Mouse (Mus musculus): ENCODE results near the gene Adcy10. TPM values are rescaled to one million over a fixed set of nuclear protein-coding genes. Genes with fewer than 3 reads are reported as not detected.

Gene Adcy10
- polyA plus RNA-seq, 1 experiment from 2014 or later = not detected

DNA sequence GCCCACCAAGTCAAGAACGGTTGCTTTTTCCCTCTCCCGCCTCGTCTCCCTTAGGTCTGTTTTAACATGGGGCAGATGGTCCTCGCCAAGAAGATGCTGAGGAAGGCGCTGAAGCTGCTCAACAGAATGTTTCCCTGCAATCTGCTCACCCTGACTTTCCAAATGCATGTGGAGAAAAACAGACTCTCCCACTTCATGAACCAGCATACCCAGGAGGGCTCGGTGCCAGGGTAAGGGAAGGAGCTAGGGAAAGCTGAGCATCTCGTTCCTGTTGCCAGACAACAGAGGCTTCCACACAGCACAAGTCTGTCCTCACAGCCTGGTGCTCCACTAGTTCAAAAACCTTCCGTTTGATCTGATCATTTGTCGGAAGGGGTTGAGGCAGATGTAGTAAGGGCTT lies 74.1 kb downstream of the Adcy10 start:
- ATAC-seq (replicated peaks; ENCODE audit: insufficient number of reproducible peaks, low FRiP score, low TSS enrichment) = no peak
- no peak overlapping the region for H3K4me2 ChIP-seq
- WGBS (ENCODE audit: insufficient replicate concordance) = 85% methylated on average over 9 of the region's 9 CpGs
- H3K4me3 ChIP-seq (ENCODE audit: low read depth, low read length) = no peak overlapping the region
- no peaks in the 10 kb centered on the region for H3K4me1 ChIP-seq (ENCODE audit: control insufficient read depth, insufficient read depth, low read length)
- H3K27ac ChIP-seq (ENCODE audit: low read depth, low read length) = no peak overlapping the region
- no peaks in the 10 kb centered on the region for H3K36me3 ChIP-seq (ENCODE audit: control insufficient read depth, insufficient read depth, low read length)
- no peaks in the 10 kb centered on the region for H3K9me3 ChIP-seq (replicated peaks; ENCODE audit: control insufficient read depth, low read length)
- H3K9ac ChIP-seq (ENCODE audit: low read depth, low read length) = no peak overlapping the region
- H3K27me3 ChIP-seq (ENCODE audit: control insufficient read depth, insufficient read depth, low read length) = no peaks in the 10 kb centered on the region

- Histone ChIP-seq H3K4me2 (no peak overlapping the region), H3K27ac (ENCODE audit: low read depth, low read length) (no peak overlapping the region), H3K27me3 (ENCODE audit: control insufficient read depth, insufficient read depth, low read length) (no peaks in the 10 kb centered on the region), H3K9ac (ENCODE audit: low read depth, low read length) (no peak overlapping the region), H3K36me3 (ENCODE audit: control insufficient read depth, insufficient read depth, low read length) (no peaks in the 10 kb centered on the region), H3K4me1 (ENCODE audit: control insufficient read depth, insufficient read depth, low read length) (no peaks in the 10 kb centered on the region), H3K9me3 (replicated peaks; ENCODE audit: control insufficient read depth, low read length) (no peaks in the 10 kb centered on the region), H3K4me3 (ENCODE audit: low read depth, low read length) (no peak overlapping the region)
- ATAC-seq (replicated peaks; ENCODE audit: insufficient number of reproducible peaks, low FRiP score, low TSS enrichment) = no peak
- 88% methylated on average over 4 of the region's 4 CpGs for WGBS (ENCODE audit: insufficient replicate concordance)
Observed at GRCm38 (mm10) chr1:165565283-165565682, 80.3 kb downstream of the Adcy10 start.

- Histone ChIP-seq H3K4me1 (ENCODE audit: control insufficient read depth, insufficient read depth, low read length) (no peaks in the 10 kb centered on the region), H3K9ac (ENCODE audit: low read depth, low read length) (no peak overlapping the region), H3K9me3 (replicated peaks; ENCODE audit: control insufficient read depth, low read length) (no peaks in the 10 kb centered on the region), H3K4me2 (no peak overlapping the region), H3K27me3 (ENCODE audit: control insufficient read depth, insufficient read depth, low read length) (no peaks in the 10 kb centered on the region), H3K27ac (ENCODE audit: low read depth, low read length) (no peak overlapping the region), H3K36me3 (ENCODE audit: control insufficient read depth, insufficient read depth, low read length) (no peaks in the 10 kb centered on the region), H3K4me3 (ENCODE audit: low read depth, low read length) (no peak overlapping the region)
- 68% methylated on average over 7 of the region's 7 CpGs for WGBS (ENCODE audit: insufficient replicate concordance)
- ATAC-seq (replicated peaks; ENCODE audit: insufficient number of reproducible peaks, low FRiP score, low TSS enrichment) = no peak
Observed at GRCm38 (mm10) chr1:165567466-165567865, 82.5 kb downstream of the Adcy10 start.

DNA sequence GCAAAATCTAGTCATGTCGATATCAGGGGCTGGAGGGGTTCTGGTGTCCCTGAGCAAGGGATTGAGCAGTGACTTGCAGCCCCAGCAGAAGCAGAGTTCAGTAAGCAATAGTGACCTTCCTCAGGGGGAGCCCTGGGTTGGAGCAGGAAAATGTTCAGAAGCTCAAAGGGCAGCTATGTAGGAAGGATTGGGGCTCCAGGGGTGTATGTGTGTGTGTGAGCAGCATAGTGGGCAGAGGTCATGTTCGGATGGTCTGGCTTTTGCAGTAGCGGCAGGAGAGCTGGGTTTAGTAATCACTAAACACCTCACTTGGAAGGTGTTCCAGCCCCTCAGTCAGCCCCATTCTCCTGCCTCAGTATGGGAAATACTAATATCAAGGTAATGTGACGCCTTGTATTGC lies 91.0 kb downstream of the Adcy10 start:
- 83% methylated on average over 4 of the region's 4 CpGs for WGBS (ENCODE audit: insufficient replicate concordance)
- Histone ChIP-seq H3K4me1 (ENCODE audit: control insufficient read depth, insufficient read depth, low read length) (0 out of 2 replicates have a peak, but pooled peaks cover 3% of the 10 kb centered on the region), H3K9me3 (replicated peaks; ENCODE audit: control insufficient read depth, low read length) (no peaks in the 10 kb centered on the region), H3K36me3 (ENCODE audit: control insufficient read depth, insufficient read depth, low read length) (no peaks in the 10 kb centered on the region), H3K27ac (ENCODE audit: low read depth, low read length) (no peak overlapping the region), H3K4me2 (no peak overlapping the region), H3K9ac (ENCODE audit: low read depth, low read length) (no peak overlapping the region), H3K4me3 (ENCODE audit: low read depth, low read length) (no peak overlapping the region), H3K27me3 (ENCODE audit: control insufficient read depth, insufficient read depth, low read length) (no peaks in the 10 kb centered on the region)
- ATAC-seq (replicated peaks; ENCODE audit: insufficient number of reproducible peaks, low FRiP score, low TSS enrichment) = no peak

- Histone ChIP-seq H3K4me1 (ENCODE audit: control insufficient read depth, insufficient read depth, low read length) (0 out of 2 replicates have a peak, but pooled peaks cover 3% of the 10 kb centered on the region), H3K4me2 (no peak overlapping the region), H3K4me3 (ENCODE audit: low read depth, low read length) (no peak overlapping the region), H3K9ac (ENCODE audit: low read depth, low read length) (no peak overlapping the region), H3K27me3 (ENCODE audit: control insufficient read depth, insufficient read depth, low read length) (no peaks in the 10 kb centered on the region), H3K9me3 (replicated peaks; ENCODE audit: control insufficient read depth, low read length) (no peaks in the 10 kb centered on the region), H3K27ac (ENCODE audit: low read depth, low read length) (no peak overlapping the region), H3K36me3 (ENCODE audit: control insufficient read depth, insufficient read depth, low read length) (no peaks in the 10 kb centered on the region)
- WGBS (ENCODE audit: insufficient replicate concordance) = 68% methylated on average over 9 of the region's 9 CpGs
- no peak for ATAC-seq (replicated peaks; ENCODE audit: insufficient number of reproducible peaks, low FRiP score, low TSS enrichment)
Observed at GRCm38 (mm10) chr1:165576459-165577112, 91.6 kb downstream of the Adcy10 start.

- H3K27me3 ChIP-seq (ENCODE audit: control insufficient read depth, insufficient read depth, low read length) = no peaks in the 10 kb centered on the region
- H3K9ac ChIP-seq (ENCODE audit: low read depth, low read length) = no peak overlapping the region
- no peak overlapping the region for H3K4me2 ChIP-seq
- no peak overlapping the region for H3K27ac ChIP-seq (ENCODE audit: low read depth, low read length)
- H3K36me3 ChIP-seq (ENCODE audit: control insufficient read depth, insufficient read depth, low read length) = no peaks in the 10 kb centered on the region
- H3K4me1 ChIP-seq (ENCODE audit: control insufficient read depth, insufficient read depth, low read length) = 0 out of 2 replicates have a peak, but pooled peaks cover 3% of the 10 kb centered on the region
- 45% methylated on average over 5 of the region's 5 CpGs for WGBS (ENCODE audit: insufficient replicate concordance)
- H3K9me3 ChIP-seq (replicated peaks; ENCODE audit: control insufficient read depth, low read length) = no peaks in the 10 kb centered on the region
- no peak for ATAC-seq (replicated peaks; ENCODE audit: insufficient number of reproducible peaks, low FRiP score, low TSS enrichment)
- H3K4me3 ChIP-seq (ENCODE audit: low read depth, low read length) = no peak overlapping the region
Observed at GRCm38 (mm10) chr1:165579332-165579731, 94.3 kb downstream of the Adcy10 start.

- WGBS (ENCODE audit: insufficient replicate concordance) = 49% methylated on average over 3 of the region's 3 CpGs
- H3K9me3 ChIP-seq (replicated peaks; ENCODE audit: control insufficient read depth, low read length) = no peaks in the 10 kb centered on the region
- no peak for ATAC-seq (replicated peaks; ENCODE audit: insufficient number of reproducible peaks, low FRiP score, low TSS enrichment)
- H3K4me3 ChIP-seq (ENCODE audit: low read depth, low read length) = no peak overlapping the region
- H3K36me3 ChIP-seq (ENCODE audit: control insufficient read depth, insufficient read depth, low read length) = no peaks in the 10 kb centered on the region
- H3K27ac ChIP-seq (ENCODE audit: low read depth, low read length) = no peak overlapping the region
- H3K27me3 ChIP-seq (ENCODE audit: control insufficient read depth, insufficient read depth, low read length) = no peaks in the 10 kb centered on the region
- 0 out of 2 replicates have a peak, but pooled peaks cover 3% of the 10 kb centered on the region for H3K4me1 ChIP-seq (ENCODE audit: control insufficient read depth, insufficient read depth, low read length)
- no peak overlapping the region for H3K4me2 ChIP-seq
- no peak overlapping the region for H3K9ac ChIP-seq (ENCODE audit: low read depth, low read length)
Observed at GRCm38 (mm10) chr1:165581255-165581654, 96.3 kb downstream of the Adcy10 start.

DNA sequence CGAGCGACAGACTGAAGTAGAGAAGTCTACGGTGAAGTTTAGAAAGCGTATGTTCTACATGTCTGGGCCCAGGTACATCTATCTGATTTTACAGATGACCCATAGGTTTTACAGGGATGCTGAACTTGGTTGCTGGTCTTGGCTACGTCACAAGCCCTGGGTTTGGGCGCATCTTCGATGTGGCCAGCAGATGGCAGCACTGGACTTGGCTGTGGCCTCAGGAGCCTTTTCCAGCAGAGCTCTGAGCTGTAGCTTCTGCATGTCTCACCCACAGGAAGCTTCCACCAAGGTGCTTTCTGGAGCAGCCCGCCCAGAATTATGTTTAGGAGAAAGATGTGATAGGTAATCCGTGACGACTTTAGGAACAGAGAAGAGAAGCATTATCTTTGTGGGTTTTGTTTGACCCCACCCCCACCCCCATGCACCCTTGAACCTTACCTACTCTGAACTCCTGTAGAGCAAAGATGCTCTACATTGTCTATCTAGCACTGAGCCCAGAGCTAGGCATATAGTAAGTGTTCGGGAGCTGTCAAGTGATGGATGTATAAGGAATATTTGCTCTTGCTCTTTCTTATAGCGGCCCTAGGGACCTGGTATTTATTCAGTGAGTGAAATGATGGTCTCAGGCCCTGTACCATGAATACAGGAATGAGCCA lies 98.7 kb downstream of the Adcy10 start:
- H3K4me1 ChIP-seq (ENCODE audit: control insufficient read depth, insufficient read depth, low read length) = peaks cover 10% of the 10 kb centered on the region
- no peaks in the 10 kb centered on the region for H3K36me3 ChIP-seq (ENCODE audit: control insufficient read depth, insufficient read depth, low read length)
- peak; percentile 60; the same call in 1 of the 2 replicates for ATAC-seq (replicated peaks; ENCODE audit: insufficient number of reproducible peaks, low FRiP score, low TSS enrichment)
- H3K4me2 ChIP-seq = no peak overlapping the region
- H3K27ac ChIP-seq (ENCODE audit: low read depth, low read length) = no peak overlapping the region
- H3K9ac ChIP-seq (ENCODE audit: low read depth, low read length) = no peak overlapping the region
- no peaks in the 10 kb centered on the region for H3K27me3 ChIP-seq (ENCODE audit: control insufficient read depth, insufficient read depth, low read length)
- H3K4me3 ChIP-seq (ENCODE audit: low read depth, low read length) = no peak overlapping the region
- H3K9me3 ChIP-seq (replicated peaks; ENCODE audit: control insufficient read depth, low read length) = no peaks in the 10 kb centered on the region
- WGBS (ENCODE audit: insufficient replicate concordance) = 30% methylated on average over 12 of the region's 12 CpGs
